Mouse (Mus musculus): ENCODE results near the gene Gm28047. TPM values are rescaled to one million over a fixed set of nuclear protein-coding genes. Genes with fewer than 3 reads are reported as not detected.
"Not testable (repeated sequence)": the region's sequence is repeated elsewhere in the genome, so short reads cannot be mapped to it uniquely, and the experiment has no call there.

Gm28047 gene
- polyA plus RNA-seq, 1 experiment from 2014 or later: not detected

DNA sequence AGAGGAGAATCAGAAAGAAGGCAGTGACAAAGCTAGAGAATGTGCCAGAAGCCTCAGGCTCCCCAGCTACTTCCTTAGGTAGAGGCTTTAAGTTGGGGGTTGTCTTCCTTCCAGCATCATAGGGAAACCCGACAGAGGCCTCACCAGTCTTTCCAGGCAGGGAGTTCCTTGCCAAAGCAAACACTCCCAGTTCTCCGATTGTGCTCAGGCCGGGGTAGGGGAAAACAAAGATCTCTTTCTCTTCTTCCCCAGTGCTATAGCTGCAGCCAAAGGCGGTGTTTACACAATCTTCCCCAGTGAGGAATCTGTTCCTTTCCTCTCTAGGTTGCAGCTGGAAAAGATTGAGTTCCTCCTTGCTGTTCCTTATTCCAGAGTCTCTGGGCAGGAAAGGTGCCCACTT lies 31.8 kb upstream of the Gm28047 start:
- H3K4me2 ChIP-seq: 0 out of 2 replicates have a peak overlapping the region, but pooled peaks have one; percentile 5
- H3K27me3 ChIP-seq: no peaks in the 10 kb centered on the region
- peaks cover 17% of the 10 kb centered on the region for H3K36me3 ChIP-seq
- ATAC-seq (replicated peaks; ENCODE audit: low FRiP score): peak; percentile 58; the same call in 1 of the 2 replicates
- 23% methylated on average over 4 of the region's 4 CpGs for WGBS
- peak overlapping the region; percentile 86 for H3K27ac ChIP-seq
- H3K9me3 ChIP-seq (replicated peaks): no peaks in the 10 kb centered on the region
- H3K9ac ChIP-seq: no peak overlapping the region
- peaks cover 22% of the 10 kb centered on the region for H3K4me1 ChIP-seq
- no peak overlapping the region for H3K4me3 ChIP-seq (replicated peaks)

DNA sequence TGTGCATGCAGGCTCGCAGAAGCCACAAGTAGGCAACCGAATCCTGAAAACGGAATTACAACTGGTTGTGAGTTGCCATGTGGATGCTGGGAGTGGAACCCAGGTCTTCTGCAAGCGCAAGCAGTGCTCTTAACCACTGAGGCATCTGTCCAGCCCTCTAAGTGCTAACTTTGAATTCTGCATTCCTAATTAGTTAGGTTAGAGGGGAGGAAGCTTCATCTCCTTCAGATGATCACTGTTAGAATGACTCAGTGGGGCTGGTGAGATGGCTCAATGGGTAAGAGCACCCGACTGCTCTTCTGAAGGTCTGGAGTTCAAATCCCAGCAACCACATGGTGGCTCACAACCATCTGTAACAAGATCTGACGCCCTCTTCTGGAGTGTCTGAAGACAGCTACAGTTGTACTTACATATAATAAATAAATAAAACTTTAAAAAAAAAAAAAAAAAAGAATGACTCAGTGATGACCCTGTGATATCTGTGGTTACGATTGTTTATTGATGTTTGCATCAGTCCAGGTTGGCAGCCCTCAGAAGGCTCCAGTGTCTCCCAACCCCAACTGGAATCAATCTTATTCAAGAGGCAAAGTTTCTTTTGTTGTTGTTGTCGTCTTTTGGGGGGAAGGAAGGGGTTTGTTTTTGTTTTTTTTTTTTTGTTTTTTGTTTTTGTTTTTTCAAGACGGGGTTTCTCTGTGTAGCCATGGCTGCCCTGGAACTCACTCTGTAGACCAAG lies 27.2 kb upstream of the Gm28047 start:
- H3K27ac ChIP-seq, H3K36me3 ChIP-seq: not testable (repeated sequence)
- WGBS: 83% methylated on average over 9 of the region's 9 CpGs

DNA sequence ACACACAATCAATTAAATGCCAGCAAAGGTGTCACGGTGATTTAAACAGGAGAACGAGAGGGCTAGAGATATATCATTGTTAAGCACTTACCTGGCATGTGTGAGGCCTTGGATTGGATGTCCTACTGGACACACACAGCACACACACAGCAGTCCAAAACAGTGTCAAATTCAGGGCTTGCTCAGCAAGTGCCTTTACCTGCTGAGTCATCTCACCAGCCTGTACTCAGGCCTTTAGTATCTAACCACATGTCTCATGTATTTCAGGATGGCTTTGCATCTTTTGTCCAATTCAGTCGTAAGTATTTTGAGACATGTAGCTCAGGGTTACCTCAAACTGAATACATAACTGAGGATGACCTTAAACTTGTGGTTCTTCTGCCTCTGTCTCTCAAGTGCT lies 26.2 kb upstream of the Gm28047 start:
- H3K4me3 ChIP-seq (replicated peaks): no peak overlapping the region
- no peaks in the 10 kb centered on the region for H3K9me3 ChIP-seq (replicated peaks)
- no peak overlapping the region for H3K4me2 ChIP-seq
- H3K9ac ChIP-seq: no peak overlapping the region
- no peak overlapping the region for H3K27ac ChIP-seq
- H3K27me3 ChIP-seq: no peaks in the 10 kb centered on the region
- H3K36me3 ChIP-seq: no peaks in the 10 kb centered on the region
- 60% methylated on average over 3 of the region's 3 CpGs for WGBS
- H3K4me1 ChIP-seq: peaks cover under 1% of the 10 kb centered on the region; the same call in 1 of the 2 replicates
- no peak for ATAC-seq (replicated peaks; ENCODE audit: low FRiP score)

More for the DNA sequence above, 27.2 kb upstream of the Gm28047 start:
- H3K9ac ChIP-seq; H3K4me2 ChIP-seq; H3K9me3 ChIP-seq (replicated peaks); H3K4me3 ChIP-seq (replicated peaks); H3K27me3 ChIP-seq; ATAC-seq (replicated peaks; ENCODE audit: low FRiP score): not testable (repeated sequence)
- H3K4me1 ChIP-seq: peaks cover 10% of the 10 kb centered on the region

DNA sequence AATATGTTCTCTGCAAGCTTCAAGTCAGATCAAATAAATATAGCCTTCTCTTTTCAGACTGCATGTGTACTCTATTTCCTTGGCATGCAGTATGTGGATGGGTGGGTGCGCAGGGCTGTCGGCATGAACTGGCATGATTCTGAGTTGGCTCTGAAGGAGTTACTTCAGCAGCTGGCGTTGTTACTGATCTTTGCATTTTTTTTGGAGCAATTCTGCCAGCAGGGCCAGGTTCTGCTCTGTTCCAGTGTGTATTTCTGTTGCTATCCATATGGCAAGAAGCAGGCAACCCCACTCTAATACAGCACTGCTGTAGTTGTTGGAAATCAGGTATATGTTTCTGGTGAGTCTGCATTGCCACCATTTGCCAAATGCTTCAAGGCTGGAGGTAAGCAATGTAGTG lies 10.9 kb upstream of the Gm28047 start:
- no peak overlapping the region for H3K9ac ChIP-seq
- no peak overlapping the region for H3K4me2 ChIP-seq
- H3K27me3 ChIP-seq: no peaks in the 10 kb centered on the region
- H3K27ac ChIP-seq: no peak overlapping the region
- H3K9me3 ChIP-seq (replicated peaks): no peaks in the 10 kb centered on the region
- no peaks in the 10 kb centered on the region for H3K36me3 ChIP-seq
- H3K4me1 ChIP-seq: no peaks in the 10 kb centered on the region
- no peak overlapping the region for H3K4me3 ChIP-seq (replicated peaks)
- no peak for ATAC-seq (replicated peaks; ENCODE audit: low FRiP score)
- WGBS: 87% methylated on average over 3 of the region's 3 CpGs

DNA sequence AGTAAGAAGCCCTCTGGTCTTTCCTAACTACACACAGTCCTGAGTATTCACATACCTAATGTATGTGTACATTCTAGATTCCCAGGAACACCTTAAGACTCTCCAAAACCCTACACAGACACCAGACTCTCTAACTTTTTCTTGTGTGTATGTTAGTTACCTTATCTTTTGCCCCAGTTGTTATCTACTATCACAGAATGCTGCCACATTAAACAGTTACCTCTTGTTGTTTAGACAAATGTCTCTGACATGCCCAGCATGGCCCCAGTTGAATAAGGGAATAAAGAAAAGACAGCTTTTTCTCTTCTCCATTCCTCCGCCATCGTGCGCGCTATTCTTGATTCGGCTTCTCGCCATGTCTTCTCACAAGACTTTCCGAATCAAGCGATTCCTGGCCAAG lies 9.8 kb upstream of the Gm28047 start:
- H3K27ac ChIP-seq: no peak overlapping the region
- no peaks in the 10 kb centered on the region for H3K27me3 ChIP-seq
- H3K9me3 ChIP-seq (replicated peaks): no peaks in the 10 kb centered on the region
- no peaks in the 10 kb centered on the region for H3K36me3 ChIP-seq
- H3K4me3 ChIP-seq (replicated peaks): no peak overlapping the region
- H3K4me1 ChIP-seq: no peaks in the 10 kb centered on the region
- H3K9ac ChIP-seq: no peak overlapping the region
- ATAC-seq (replicated peaks; ENCODE audit: low FRiP score): no peak
- WGBS: 92% methylated on average over 8 of the region's 8 CpGs
- no peak overlapping the region for H3K4me2 ChIP-seq

DNA sequence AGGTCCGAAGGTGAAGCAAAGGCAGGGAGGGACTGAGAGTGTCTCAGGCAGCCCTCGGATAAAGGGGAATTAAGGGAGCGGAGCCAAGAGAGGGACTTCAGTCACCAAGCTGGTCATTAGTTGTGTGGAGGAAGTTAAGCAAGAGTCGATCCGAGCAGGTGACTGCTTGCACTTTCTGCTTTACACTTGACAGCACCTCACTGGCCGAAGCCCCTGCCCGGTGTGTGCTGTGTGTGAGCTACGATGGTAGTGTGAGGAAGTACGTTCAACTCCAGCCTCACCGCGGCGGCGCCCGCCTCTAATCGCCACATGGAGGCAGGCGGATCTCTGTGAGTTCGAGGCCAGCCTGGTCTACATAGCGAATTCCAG lies 804 bp upstream of the Gm28047 start:
- peaks cover 27% of the 10 kb centered on the region for H3K4me1 ChIP-seq
- WGBS: under 1% methylated on average over 18 of the region's 18 CpGs
- H3K4me3 ChIP-seq (replicated peaks): peak overlapping the region; percentile 68
- H3K27me3 ChIP-seq: no peaks in the 10 kb centered on the region
- H3K36me3 ChIP-seq: peaks cover 2% of the 10 kb centered on the region; the same call in 1 of the 2 replicates
- peak overlapping the region; percentile 100 for H3K27ac ChIP-seq
- H3K9ac ChIP-seq: peak overlapping the region; percentile 69
- ATAC-seq (replicated peaks; ENCODE audit: low FRiP score): no peak; the same call in 1 of the 2 replicates
- H3K9me3 ChIP-seq (replicated peaks): no peaks in the 10 kb centered on the region
- H3K4me2 ChIP-seq: peak overlapping the region; percentile 85

DNA sequence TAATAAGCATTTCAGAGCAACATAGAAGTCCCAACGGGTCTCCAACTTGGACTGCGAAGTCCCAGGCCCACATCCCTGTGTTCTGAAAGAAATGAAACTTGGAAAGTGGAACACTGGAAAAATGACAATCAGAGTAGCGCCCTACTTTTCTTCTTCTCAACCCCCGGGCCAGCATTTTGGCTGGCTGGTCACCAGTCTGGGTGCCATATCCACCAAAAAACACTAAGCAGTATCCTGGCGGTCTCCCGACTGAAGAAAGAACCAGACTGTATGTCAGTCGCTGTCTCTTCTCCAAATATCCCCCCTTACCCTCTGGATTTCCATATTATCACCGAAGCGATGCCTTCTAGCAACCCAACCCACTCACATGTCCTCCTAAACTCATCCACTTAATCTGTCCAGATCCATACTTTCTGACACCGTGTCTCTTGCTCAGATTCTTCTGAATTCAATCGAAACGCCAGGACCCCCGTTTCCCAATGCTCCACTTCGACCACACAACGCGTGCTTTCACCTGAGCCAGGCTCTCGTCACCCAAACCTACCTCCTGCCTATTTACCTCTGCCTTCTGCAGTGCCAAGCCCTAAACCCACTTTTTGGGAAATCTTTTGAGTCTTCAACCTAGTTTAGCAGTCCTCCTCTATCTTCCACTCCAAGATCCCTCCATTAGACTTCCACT lies 437 bp downstream of the Gm28047 start:
- WGBS: 2% methylated on average over 17 of the region's 17 CpGs
- H3K9me3 ChIP-seq (replicated peaks): no peaks in the 10 kb centered on the region
- no peak; the same call in 1 of the 2 replicates for ATAC-seq (replicated peaks; ENCODE audit: low FRiP score)
- peak overlapping the region; percentile 68 for H3K4me3 ChIP-seq (replicated peaks)
- peak overlapping the region; percentile 100 for H3K27ac ChIP-seq
- H3K4me2 ChIP-seq: peak overlapping the region; percentile 85
- H3K36me3 ChIP-seq: peaks cover 4% of the 10 kb centered on the region
- peaks cover 27% of the 10 kb centered on the region for H3K4me1 ChIP-seq
- H3K9ac ChIP-seq: peak overlapping the region; percentile 69
- no peaks in the 10 kb centered on the region for H3K27me3 ChIP-seq

DNA sequence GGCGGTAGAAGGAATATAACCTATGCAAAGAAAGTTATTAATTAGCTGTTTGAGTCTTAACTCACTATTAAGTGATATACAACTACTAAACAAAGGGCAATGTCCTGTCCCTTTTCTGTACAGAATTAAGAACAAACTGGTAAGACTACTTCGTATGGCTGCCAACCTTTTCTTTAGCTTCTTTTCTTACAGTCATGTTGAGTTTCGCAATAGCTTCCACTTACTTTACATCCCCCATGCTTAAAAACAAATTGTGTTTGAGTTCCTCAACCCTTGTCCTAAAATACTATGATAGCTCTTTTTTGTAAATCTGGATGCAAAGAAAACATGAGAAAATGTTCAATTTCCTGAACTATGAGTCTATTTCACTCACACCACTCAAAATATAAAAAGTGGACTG lies 1.7 kb downstream of the Gm28047 start:
- peak overlapping the region; percentile 22 for H3K4me3 ChIP-seq (replicated peaks)
- H3K4me1 ChIP-seq: peaks cover 27% of the 10 kb centered on the region
- 77% methylated on average over 3 of the region's 3 CpGs for WGBS
- H3K36me3 ChIP-seq: peaks cover 7% of the 10 kb centered on the region
- H3K27me3 ChIP-seq: no peaks in the 10 kb centered on the region
- no peak overlapping the region for H3K9ac ChIP-seq
- no peaks in the 10 kb centered on the region for H3K9me3 ChIP-seq (replicated peaks)
- peak overlapping the region; percentile 85 for H3K4me2 ChIP-seq
- ATAC-seq (replicated peaks; ENCODE audit: low FRiP score): no peak
- no peak overlapping the region for H3K27ac ChIP-seq

DNA sequence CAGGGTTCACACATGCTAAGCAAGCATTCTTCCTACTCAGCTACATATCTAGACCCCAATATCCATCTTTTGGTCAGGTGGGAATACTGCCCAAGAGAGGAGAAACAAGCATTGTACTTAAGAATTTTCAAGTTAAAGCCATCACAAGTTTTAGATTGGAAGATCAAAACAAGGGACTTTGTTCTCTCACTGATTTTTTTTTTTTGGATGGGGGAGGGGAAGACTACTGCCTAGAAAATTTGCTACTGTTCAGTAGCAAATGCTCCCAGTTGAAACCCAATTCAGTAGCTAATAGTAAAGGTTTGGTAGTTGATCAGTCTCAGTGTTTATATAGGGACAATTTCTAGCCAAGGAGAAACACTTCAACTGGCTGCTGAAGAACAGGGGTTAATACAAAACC lies 2.3 kb downstream of the Gm28047 start:
- Histone ChIP-seq H3K27me3 (no peaks in the 10 kb centered on the region), H3K27ac (no peak overlapping the region), H3K9ac (no peak overlapping the region), H3K4me1 (peaks cover 27% of the 10 kb centered on the region), H3K4me2 (no peak overlapping the region), H3K4me3 (replicated peaks) (no peak overlapping the region), H3K9me3 (replicated peaks) (no peaks in the 10 kb centered on the region), H3K36me3 (peaks cover 7% of the 10 kb centered on the region)
- no peak for ATAC-seq (replicated peaks; ENCODE audit: low FRiP score)

DNA sequence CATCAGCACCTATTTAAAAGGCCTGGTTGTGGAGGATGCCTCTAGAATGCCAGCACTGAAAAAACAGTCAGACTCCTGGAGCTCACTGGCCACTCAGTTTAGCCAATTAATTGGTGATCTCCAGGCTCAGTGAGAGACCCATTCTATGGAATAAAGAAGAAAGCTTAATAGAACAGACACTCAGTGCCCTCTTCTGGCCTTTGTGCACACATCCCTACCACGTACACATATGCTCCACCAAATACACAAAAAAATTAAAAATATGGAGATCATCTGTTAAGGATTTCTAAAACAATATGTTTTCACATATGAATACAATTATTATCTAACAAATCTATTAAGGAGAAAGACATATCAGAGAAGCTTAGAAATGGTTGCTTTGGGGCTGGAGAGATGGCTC lies 4.1 kb downstream of the Gm28047 start:
- peaks cover 22% of the 10 kb centered on the region for H3K4me1 ChIP-seq
- no peak overlapping the region for H3K4me2 ChIP-seq
- H3K36me3 ChIP-seq: peaks cover 7% of the 10 kb centered on the region
- no peak overlapping the region for H3K27ac ChIP-seq
- 85% methylated on average over 1 of the region's 1 CpGs for WGBS
- no peaks in the 10 kb centered on the region for H3K9me3 ChIP-seq (replicated peaks)
- H3K9ac ChIP-seq: no peak overlapping the region
- H3K4me3 ChIP-seq (replicated peaks): no peak overlapping the region
- ATAC-seq (replicated peaks; ENCODE audit: low FRiP score): no peak
- H3K27me3 ChIP-seq: no peaks in the 10 kb centered on the region

DNA sequence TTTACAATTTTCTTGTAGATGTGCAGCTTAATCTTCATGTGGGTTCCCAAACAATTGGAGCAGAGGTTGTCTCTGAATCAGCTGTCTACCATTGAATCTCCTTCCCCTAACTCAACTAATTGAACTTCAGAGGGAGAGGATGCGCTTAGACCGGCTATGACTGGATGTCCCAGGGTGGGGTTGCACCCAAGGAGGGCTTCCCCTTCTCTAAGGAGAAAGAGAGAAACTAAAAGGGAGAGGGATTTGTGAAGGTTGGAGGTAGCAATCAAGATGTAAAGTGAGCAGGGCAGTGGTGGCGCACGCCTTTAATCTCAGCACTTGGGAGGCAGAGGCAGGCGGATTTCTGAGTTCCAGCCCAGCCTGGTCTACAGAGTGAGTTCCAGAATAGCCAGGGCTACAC lies 5.4 kb downstream of the Gm28047 start:
- WGBS: 96% methylated on average over 5 of the region's 5 CpGs
- no peaks in the 10 kb centered on the region for H3K9me3 ChIP-seq (replicated peaks)
- H3K4me1 ChIP-seq: peaks cover 20% of the 10 kb centered on the region
- H3K27ac ChIP-seq: no peak overlapping the region
- no peaks in the 10 kb centered on the region for H3K27me3 ChIP-seq
- no peak for ATAC-seq (replicated peaks; ENCODE audit: low FRiP score)
- H3K36me3 ChIP-seq: peaks cover 7% of the 10 kb centered on the region
- no peak overlapping the region for H3K4me3 ChIP-seq (replicated peaks)
- H3K9ac ChIP-seq: no peak overlapping the region
- H3K4me2 ChIP-seq: no peak overlapping the region

DNA sequence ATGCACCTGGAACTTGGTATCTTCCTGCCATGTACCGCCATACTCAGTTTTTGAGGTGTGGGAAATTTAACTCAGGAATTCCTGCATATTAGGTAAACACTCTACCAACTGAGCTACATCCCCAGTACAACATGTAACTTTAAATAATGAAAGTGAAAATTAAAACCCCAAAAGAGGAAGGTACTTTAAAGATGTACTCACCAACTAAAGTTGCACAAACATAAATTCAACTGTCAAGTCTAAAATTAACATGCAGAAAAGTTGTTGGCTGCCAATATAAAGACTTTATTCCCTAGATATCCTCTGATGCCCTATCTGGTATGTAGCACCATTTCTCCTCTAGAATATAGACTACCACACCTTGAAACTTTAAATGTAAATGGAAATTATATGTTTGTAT lies 7.2 kb downstream of the Gm28047 start:
- H3K4me2 ChIP-seq: no peak overlapping the region
- no peak overlapping the region for H3K4me3 ChIP-seq (replicated peaks)
- no peak overlapping the region for H3K27ac ChIP-seq
- no peaks in the 10 kb centered on the region for H3K27me3 ChIP-seq
- peaks cover 4% of the 10 kb centered on the region for H3K4me1 ChIP-seq
- WGBS: 85% methylated on average over 1 of the region's 1 CpGs
- no peaks in the 10 kb centered on the region for H3K9me3 ChIP-seq (replicated peaks)
- no peak for ATAC-seq (replicated peaks; ENCODE audit: low FRiP score)
- no peak overlapping the region for H3K9ac ChIP-seq
- peaks cover 12% of the 10 kb centered on the region for H3K36me3 ChIP-seq

Data from kidney, embryonic 15.5 days (tissue).